Mouse (Mus musculus): ENCODE measurements around the gene Pcsk1n. TPM values are rescaled to one million over a fixed set of nuclear protein-coding genes. Genes with fewer than 3 reads are reported as not detected.

Pcsk1n gene
- total RNA-seq (2023) = not detected

GRCm38 (mm10) chrX:7919601-7920383 lies at the start of gene Pcsk1n:
Gene Pcsk1n, plus strand, starts transcription at chrX:7919822.

GRCm38 (mm10) chrX:7878007-7878419 lies 41.6 kb upstream of the Pcsk1n start, which contains the start of gene Pim2:
Gene Pim2, plus strand, starts transcription at chrX:7878262.

GRCm38 (mm10) chrX:7883841-7884567 lies 35.6 kb upstream of the Pcsk1n start, which contains the start of gene Slc35a2:
Gene Slc35a2, plus strand, starts transcription at chrX:7884028.

GRCm38 (mm10) chrX:7898880-7899874 lies 20.4 kb upstream of the Pcsk1n start, which contains the start of the genes Pqbp1 and Timm17b:
Gene Pqbp1, minus strand, starts transcription at chrX:7899269.
Gene Timm17b, plus strand, starts transcription at chrX:7899357.

GRCm38 (mm10) chrX:7907735-7908134 lies 11.9 kb upstream of the Pcsk1n start, which contains the start of gene Gm10491:
Gene Gm10491, minus strand, starts transcription at chrX:7907835.

GRCm38 (mm10) chrX:7909242-7909641 lies 10.4 kb upstream of the Pcsk1n start, which contains the start of gene Gm10490:
Gene Gm10490, plus strand, starts transcription at chrX:7909542.

GRCm38 (mm10) chrX:7928270-7928790 lies 8.7 kb downstream of the Pcsk1n start, which contains the start of gene Eras:
Gene Eras, minus strand, starts transcription at chrX:7928607.

GRCm38 (mm10) chrX:7947108-7947899 lies 27.7 kb downstream of the Pcsk1n start, which contains the start of gene Hdac6:
Gene Hdac6, minus strand, starts transcription at chrX:7947889.

Other genes starting within 250 kb of the Pcsk1n start
- gene Plp2, start 248.4 kb upstream of the Pcsk1n start, total RNA-seq (2023) = 10 to 100 TPM; 40.6 to 42.5 TPM
- not detected for gene Magix, start 238.6 kb upstream of the Pcsk1n start, total RNA-seq (2023)
- gene Gpkow, start 222.7 kb upstream of the Pcsk1n start, total RNA-seq (2023) = 10 to 100 TPM; 46.6 to 47.9 TPM
- 100 to 1,000 TPM in 1 of 2 experiments, 10 to 100 TPM in 1; 96.7 to 116 TPM for gene Wdr45, start 205.5 kb upstream of the Pcsk1n start, total RNA-seq (2023)
- gene Gm45208, start 197.6 kb upstream of the Pcsk1n start, total RNA-seq (2023) = not detected
- gene Praf2, start 191.4 kb upstream of the Pcsk1n start, total RNA-seq (2023) = 10 to 100 TPM; 18.8 to 20.1 TPM
- not detected for gene Ccdc120, start 168.9 kb upstream of the Pcsk1n start, total RNA-seq (2023)
- 10 to 100 TPM; 20.3 to 30.5 TPM for gene Tfe3, start 157.3 kb upstream of the Pcsk1n start, total RNA-seq (2023)
- 100 to 1,000 TPM; 164 to 170 TPM for gene Gripap1, start 130.1 kb upstream of the Pcsk1n start, total RNA-seq (2023)
- 1 to 10 TPM; 1.4 to 2.0 TPM for gene Kcnd1, start 97.5 kb upstream of the Pcsk1n start, total RNA-seq (2023)
- gene Otud5, start 78.5 kb upstream of the Pcsk1n start, total RNA-seq (2023) = 100 to 1,000 TPM; 176 to 193 TPM
- gene Pim2, start 41.6 kb upstream of the Pcsk1n start, total RNA-seq (2023) = 100 to 1,000 TPM in 1 of 2 experiments, 10 to 100 TPM in 1; 97.4 to 107 TPM
- 10 to 100 TPM; 28.5 to 36.5 TPM for gene Slc35a2, start 35.8 kb upstream of the Pcsk1n start, total RNA-seq (2023)
- 10 to 100 TPM; 71.1 to 77.5 TPM for gene Pqbp1, start 20.6 kb upstream of the Pcsk1n start, total RNA-seq (2023)
- gene Timm17b, start 20.5 kb upstream of the Pcsk1n start, total RNA-seq (2023) = 10 to 100 TPM; 38.6 to 42.4 TPM
- not detected for gene Gm10491, start 12.0 kb upstream of the Pcsk1n start, total RNA-seq (2023)
- not detected for gene Gm10490, start 10.3 kb upstream of the Pcsk1n start, total RNA-seq (2023)
- gene Eras, start 8.8 kb downstream of the Pcsk1n start, total RNA-seq (2023) = not detected
- 10 to 100 TPM; 12.3 to 13.2 TPM for gene Hdac6, start 28.1 kb downstream of the Pcsk1n start, total RNA-seq (2023)
- gene Gata1, start 58.2 kb downstream of the Pcsk1n start, total RNA-seq (2023) = 1 to 10 TPM; 3.8 to 6.8 TPM
- under 1 TPM in 1 of 2 experiments, not detected in 1; 0.90 TPM for gene Glod5, start 98.7 kb downstream of the Pcsk1n start, total RNA-seq (2023)
- gene Suv39h1, start 154.9 kb downstream of the Pcsk1n start, total RNA-seq (2023) = 10 to 100 TPM; 30.9 to 31.8 TPM
- 100 to 1,000 TPM; 107 to 119 TPM for gene Was, start 170.7 kb downstream of the Pcsk1n start, total RNA-seq (2023)
- 10 to 100 TPM; 41.5 to 51.4 TPM for gene Wdr13, start 213.1 kb downstream of the Pcsk1n start, total RNA-seq (2023)
- 100 to 1,000 TPM; 416 to 518 TPM for gene Rbm3, start 226.1 kb downstream of the Pcsk1n start, total RNA-seq (2023)

Measured in T-cell, adult 66 days (primary cell).